Mouse (Mus musculus): Measurements from ENCODE around the gene Asah2. TPM values are rescaled to one million over a fixed set of nuclear protein-coding genes. Genes with fewer than 3 reads are reported as not detected.

Asah2 gene
- polyA plus RNA-seq, 1 experiment from 2014 or later = 2.0 TPM

DNA sequence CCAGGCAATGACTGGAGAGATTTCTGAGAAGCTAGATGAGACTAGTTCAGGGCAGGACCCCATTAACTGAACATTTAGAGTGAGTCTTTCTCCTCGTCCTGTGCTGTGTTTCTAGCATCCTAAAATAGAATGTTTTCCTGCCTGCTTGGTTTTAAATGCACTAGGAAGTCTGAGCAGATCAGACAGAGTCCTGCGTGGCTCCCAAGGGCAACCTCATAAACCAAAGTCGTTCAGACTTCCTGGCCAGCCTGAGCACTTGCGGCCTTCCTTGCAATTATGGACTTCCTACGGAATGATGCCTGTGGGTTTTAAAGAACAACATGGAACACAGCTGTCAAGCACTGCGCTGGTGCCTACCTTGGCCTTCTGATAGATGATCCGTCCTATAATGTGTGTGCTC lies 89.4 kb downstream of the Asah2 start:
- Histone ChIP-seq H3K9ac (ENCODE audit: low read depth, low read length) (no peak overlapping the region), H3K27ac (peak overlapping the region; percentile 42; the same call in 1 of the 2 replicates), H3K9me3 (replicated peaks; ENCODE audit: low read length) (no peaks in the 10 kb centered on the region), H3K36me3 (ENCODE audit: insufficient read depth, low read length) (peaks cover 6% of the 10 kb centered on the region; the same call in 1 of the 2 replicates), H3K4me3 (replicated peaks; ENCODE audit: low read depth, low read length) (no peak overlapping the region), H3K4me2 (ENCODE audit: low read length) (no peak overlapping the region), H3K4me1 (replicated peaks; ENCODE audit: insufficient read depth, low read length) (no peaks in the 10 kb centered on the region), H3K27me3 (ENCODE audit: insufficient read depth, low read length) (no peaks in the 10 kb centered on the region)
- ATAC-seq (replicated peaks; ENCODE audit: low FRiP score, low read depth) = no peak
- TF ChIP-seq CTCF (IDR thresholded peaks at IDR 0.05; ENCODE audit: low read depth) = no peak
- WGBS = 32% methylated on average over 7 of the region's 7 CpGs
- peak; percentile 41 for DNase-seq (ENCODE audit: low spot score)

- DNase-seq (ENCODE audit: low spot score) = no peak
- 87% methylated on average over 5 of the region's 5 CpGs for WGBS
- H3K9ac ChIP-seq (ENCODE audit: low read depth, low read length) = no peak overlapping the region
- H3K36me3 ChIP-seq (ENCODE audit: insufficient read depth, low read length) = peaks cover 6% of the 10 kb centered on the region; the same call in 1 of the 2 replicates
- H3K9me3 ChIP-seq (replicated peaks; ENCODE audit: low read length) = no peaks in the 10 kb centered on the region
- no peak overlapping the region for H3K4me2 ChIP-seq (ENCODE audit: low read length)
- no peak for ATAC-seq (replicated peaks; ENCODE audit: low FRiP score, low read depth)
- no peaks in the 10 kb centered on the region for H3K27me3 ChIP-seq (ENCODE audit: insufficient read depth, low read length)
- no peak for TF ChIP-seq CTCF (IDR thresholded peaks at IDR 0.05; ENCODE audit: low read depth)
- no peak overlapping the region for H3K27ac ChIP-seq
- H3K4me1 ChIP-seq (replicated peaks; ENCODE audit: insufficient read depth, low read length) = no peaks in the 10 kb centered on the region
- no peak overlapping the region for H3K4me3 ChIP-seq (replicated peaks; ENCODE audit: low read depth, low read length)
Observed at GRCm38 (mm10) chr19:32018053-32018452, 90.0 kb downstream of the Asah2 start.

DNA sequence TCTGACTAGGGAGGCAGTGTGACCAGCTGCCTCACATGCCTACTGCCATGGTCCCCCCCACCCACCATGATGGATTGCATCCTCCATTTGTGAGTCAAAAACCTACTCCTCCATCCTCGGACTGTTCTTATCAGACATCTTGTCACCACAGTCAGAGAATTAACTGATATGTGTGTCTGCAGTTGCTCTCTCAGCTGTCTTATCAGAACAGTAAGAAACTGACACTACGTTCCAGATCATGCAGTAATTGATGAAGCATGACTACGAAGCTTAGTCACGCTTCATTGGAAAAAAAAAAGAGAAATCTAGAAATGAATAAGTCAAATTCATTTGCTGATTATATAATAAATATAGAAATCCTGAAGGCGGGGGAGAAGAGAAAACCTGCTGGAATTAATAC lies 105.4 kb downstream of the Asah2 start:
- no peak for ATAC-seq (replicated peaks; ENCODE audit: low FRiP score, low read depth)
- WGBS = 61% methylated on average over 5 of the region's 5 CpGs
- Histone ChIP-seq H3K27ac (no peak overlapping the region), H3K27me3 (ENCODE audit: insufficient read depth, low read length) (no peaks in the 10 kb centered on the region), H3K4me1 (replicated peaks; ENCODE audit: insufficient read depth, low read length) (no peaks in the 10 kb centered on the region), H3K4me2 (ENCODE audit: low read length) (no peak overlapping the region), H3K9ac (ENCODE audit: low read depth, low read length) (no peak overlapping the region), H3K9me3 (replicated peaks; ENCODE audit: low read length) (no peaks in the 10 kb centered on the region), H3K36me3 (ENCODE audit: insufficient read depth, low read length) (no peaks in the 10 kb centered on the region), H3K4me3 (replicated peaks; ENCODE audit: low read depth, low read length) (no peak overlapping the region)
- TF ChIP-seq CTCF (IDR thresholded peaks at IDR 0.05; ENCODE audit: low read depth) = no peak
- DNase-seq (ENCODE audit: low spot score) = no peak

- DNase-seq (ENCODE audit: low spot score) (no peak), ATAC-seq (replicated peaks; ENCODE audit: low FRiP score, low read depth) (no peak)
- no peaks in the 10 kb centered on the region for H3K9me3 ChIP-seq (replicated peaks; ENCODE audit: low read length)
- TF ChIP-seq CTCF (IDR thresholded peaks at IDR 0.05; ENCODE audit: low read depth) = no peak
- no peak overlapping the region for H3K27ac ChIP-seq
- 94% methylated on average over 3 of the region's 3 CpGs for WGBS
- no peak overlapping the region for H3K4me2 ChIP-seq (ENCODE audit: low read length)
- no peaks in the 10 kb centered on the region for H3K27me3 ChIP-seq (ENCODE audit: insufficient read depth, low read length)
- no peak overlapping the region for H3K4me3 ChIP-seq (replicated peaks; ENCODE audit: low read depth, low read length)
- H3K4me1 ChIP-seq (replicated peaks; ENCODE audit: insufficient read depth, low read length) = no peaks in the 10 kb centered on the region
- 0 out of 2 replicates have a peak, but pooled peaks cover under 1% of the 10 kb centered on the region for H3K36me3 ChIP-seq (ENCODE audit: insufficient read depth, low read length)
- H3K9ac ChIP-seq (ENCODE audit: low read depth, low read length) = no peak overlapping the region
Observed at GRCm38 (mm10) chr19:31996916-31997315, 111.1 kb downstream of the Asah2 start.

DNA sequence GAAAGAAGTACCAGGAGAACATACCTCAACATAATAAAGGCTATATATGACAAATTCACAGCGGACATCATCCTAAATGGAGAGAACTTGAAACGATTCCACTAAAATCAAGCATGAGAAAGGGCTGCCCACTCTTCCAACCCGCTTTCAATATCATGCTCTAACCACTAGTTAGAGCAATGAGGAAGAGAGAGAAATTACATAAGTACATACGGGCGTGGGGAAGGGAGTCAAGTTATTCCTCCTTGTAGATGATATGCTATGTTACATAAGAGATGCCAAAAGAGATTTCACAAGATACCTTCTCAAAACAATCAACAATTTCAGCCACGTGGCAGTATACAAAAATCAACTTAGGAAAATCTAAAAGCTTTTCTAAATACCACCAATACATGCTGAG lies 117.0 kb downstream of the Asah2 start:
- DNase-seq (ENCODE audit: low spot score) (no peak), ATAC-seq (replicated peaks; ENCODE audit: low FRiP score, low read depth) (no peak)
- Histone ChIP-seq H3K4me2 (ENCODE audit: low read length) (no peak overlapping the region), H3K4me3 (replicated peaks; ENCODE audit: low read depth, low read length) (no peak overlapping the region), H3K36me3 (ENCODE audit: insufficient read depth, low read length) (0 out of 2 replicates have a peak, but pooled peaks cover 3% of the 10 kb centered on the region), H3K9me3 (replicated peaks; ENCODE audit: low read length) (no peaks in the 10 kb centered on the region), H3K27me3 (ENCODE audit: insufficient read depth, low read length) (no peaks in the 10 kb centered on the region), H3K27ac (no peak overlapping the region), H3K4me1 (replicated peaks; ENCODE audit: insufficient read depth, low read length) (no peaks in the 10 kb centered on the region), H3K9ac (ENCODE audit: low read depth, low read length) (no peak overlapping the region)
- no peak for TF ChIP-seq CTCF (IDR thresholded peaks at IDR 0.05; ENCODE audit: low read depth)
- 96% methylated on average over 6 of the region's 6 CpGs for WGBS

DNA sequence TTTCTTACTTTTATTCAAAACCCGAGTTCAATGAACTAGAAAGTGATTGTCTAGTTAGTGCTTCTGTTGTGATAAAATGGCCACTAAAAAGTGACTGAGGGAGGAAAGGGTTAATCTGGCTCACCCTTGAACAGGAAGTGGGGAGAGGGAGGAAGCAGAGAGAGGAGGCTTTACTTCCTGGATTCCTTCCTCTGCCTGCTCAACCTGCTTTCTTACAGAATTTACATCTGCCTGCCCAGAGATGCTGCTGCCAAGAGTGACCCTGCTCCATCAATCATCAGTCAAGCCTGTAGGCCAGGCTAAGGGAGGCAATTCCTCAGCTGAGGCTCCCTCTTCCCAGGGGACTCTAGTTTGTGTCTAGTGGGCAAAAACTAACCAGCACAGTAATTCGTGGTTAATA lies 132.1 kb downstream of the Asah2 start:
- Histone ChIP-seq H3K36me3 (ENCODE audit: insufficient read depth, low read length) (no peaks in the 10 kb centered on the region), H3K4me2 (ENCODE audit: low read length) (no peak overlapping the region), H3K4me1 (replicated peaks; ENCODE audit: insufficient read depth, low read length) (no peaks in the 10 kb centered on the region), H3K27ac (no peak overlapping the region), H3K9me3 (replicated peaks; ENCODE audit: low read length) (no peaks in the 10 kb centered on the region), H3K4me3 (replicated peaks; ENCODE audit: low read depth, low read length) (no peak overlapping the region), H3K9ac (ENCODE audit: low read depth, low read length) (no peak overlapping the region), H3K27me3 (ENCODE audit: insufficient read depth, low read length) (no peaks in the 10 kb centered on the region)
- DNase-seq (ENCODE audit: low spot score) (peak; percentile 67), ATAC-seq (replicated peaks; ENCODE audit: low FRiP score, low read depth) (no peak; the same call in 1 of the 2 replicates)
- WGBS = 54% methylated on average over 2 of the region's 2 CpGs
- no peak for TF ChIP-seq CTCF (IDR thresholded peaks at IDR 0.05; ENCODE audit: low read depth)

DNA sequence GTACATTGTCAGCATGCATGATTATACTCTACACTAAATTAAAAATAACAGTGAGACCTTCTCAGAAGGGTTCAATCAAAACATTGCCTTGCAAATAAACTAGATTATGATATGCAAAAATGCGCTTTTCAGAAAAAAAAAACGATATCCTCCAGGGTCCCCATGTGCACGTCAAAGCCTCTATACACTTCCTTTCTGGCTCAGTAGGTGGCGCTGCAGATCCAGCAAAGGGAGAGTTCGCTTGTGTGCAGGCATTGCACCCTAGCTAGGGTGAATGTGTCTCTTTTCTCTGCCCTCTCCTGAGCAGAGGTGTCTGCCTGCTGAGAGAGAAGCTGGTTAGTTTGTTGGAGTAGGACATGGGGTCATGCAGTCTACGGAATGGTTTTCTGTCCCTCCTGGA lies 136.0 kb downstream of the Asah2 start:
- DNase-seq (ENCODE audit: low spot score) (peak; percentile 85), ATAC-seq (replicated peaks; ENCODE audit: low FRiP score, low read depth) (peak; percentile 76)
- 10% methylated on average over 6 of the region's 6 CpGs for WGBS
- no peak overlapping the region for H3K4me3 ChIP-seq (replicated peaks; ENCODE audit: low read depth, low read length)
- H3K36me3 ChIP-seq (ENCODE audit: insufficient read depth, low read length) = no peaks in the 10 kb centered on the region
- H3K9me3 ChIP-seq (replicated peaks; ENCODE audit: low read length) = no peaks in the 10 kb centered on the region
- no peak overlapping the region for H3K27ac ChIP-seq
- H3K9ac ChIP-seq (ENCODE audit: low read depth, low read length) = no peak overlapping the region
- H3K27me3 ChIP-seq (ENCODE audit: insufficient read depth, low read length) = no peaks in the 10 kb centered on the region
- H3K4me1 ChIP-seq (replicated peaks; ENCODE audit: insufficient read depth, low read length) = no peaks in the 10 kb centered on the region
- no peak overlapping the region for H3K4me2 ChIP-seq (ENCODE audit: low read length)
- peak; percentile 98 for TF ChIP-seq CTCF (IDR thresholded peaks at IDR 0.05; ENCODE audit: low read depth)
